Mouse (Mus musculus) common myeloid progenitor, adult 5-6 weeks (primary cell): Measurements from ENCODE around the gene Defa32. TPM values are rescaled to one million over a fixed set of nuclear protein-coding genes. Genes with fewer than 3 reads are reported as not detected.
"Not testable (repeated sequence)": the region's sequence is repeated elsewhere in the genome, so short reads cannot be mapped to it uniquely, and the experiment has no call there.

Experiments used
- ATAC-seq: replicated peaks from 2 replicates; pipeline ENCODE4 v1.8.0; 2016; ENCODE audit warnings: low read depth, mild to moderate bottlenecking, moderate TSS enrichment, inconsistent platforms; ENCODE audit not compliant: poor library complexity, severe bottlenecking
- total RNA-seq: library from RNA; stranded (forward); fragments of 200-1000, 187-1606 nt; gene quantifications from 2 replicates; pipeline ENCODE4 v1.2.3, GENCODE M21; 2017

Defa32 gene
- total RNA-seq = not detected in 2 replicates

- not testable (repeated sequence) for ATAC-seq
Observed at GRCm38 (mm10) chr8:21528732-21529131, at the start of gene Defa32. Gene Defa32, plus strand, starts transcription at chr8:21529032.

GRCm38 (mm10) chr8:21508958-21509357 lies 19.9 kb upstream of the Defa32 start, which contains the start of gene Defa20:
Gene Defa20, plus strand, starts transcription at chr8:21509258.
- ATAC-seq = not testable (repeated sequence)

- ATAC-seq = not testable (repeated sequence)
Observed at GRCm38 (mm10) chr8:21565086-21565485, 36.3 kb downstream of the Defa32 start, which contains the start of gene Defa37. Gene Defa37, plus strand, starts transcription at chr8:21565386.

Other genes starting within 250 kb of the Defa32 start
- not detected in 2 replicates for gene Defa27, start 213.5 kb upstream of the Defa32 start, total RNA-seq
- gene Defa29, start 202.0 kb upstream of the Defa32 start, total RNA-seq = not detected in 2 replicates
- gene Defa2, start 150.5 kb upstream of the Defa32 start, total RNA-seq = not detected in 2 replicates
- not detected in 2 replicates for gene Defa33, start 137.2 kb upstream of the Defa32 start, total RNA-seq
- gene Defa36, start 101.6 kb upstream of the Defa32 start, total RNA-seq = not detected in 2 replicates
- gene Gm7849, start 72.5 kb upstream of the Defa32 start, total RNA-seq = not detected in 2 replicates
- not detected in 2 replicates for gene Defa20, start 19.8 kb upstream of the Defa32 start, total RNA-seq
- not detected in 2 replicates for gene Defa37, start 36.4 kb downstream of the Defa32 start, total RNA-seq
- gene Defa28, start 54.0 kb downstream of the Defa32 start, total RNA-seq = not detected in 2 replicates
- not detected in 2 replicates for gene Gm7861, start 65.5 kb downstream of the Defa32 start, total RNA-seq
- gene Defa26, start 89.2 kb downstream of the Defa32 start, total RNA-seq = not detected in 2 replicates
- not detected in 2 replicates for gene Defa17, start 126.7 kb downstream of the Defa32 start, total RNA-seq
- not detected in 2 replicates for gene Defa34, start 136.8 kb downstream of the Defa32 start, total RNA-seq
- gene AY761184, start 174.6 kb downstream of the Defa32 start, total RNA-seq = not detected in 2 replicates
- gene Defa24, start 205.5 kb downstream of the Defa32 start, total RNA-seq = not detected in 2 replicates